In genomic region chr11:117109179-117109954, GRCm38 (mm10) we compare ENCODE assay signal across 8 mouse cellular contexts. TPM values are rescaled to one million over a fixed set of nuclear protein-coding genes. Genes with fewer than 3 reads are reported as not detected.
A peak's percentile ranks its signal among the peaks of the same experiment; 100 is the strongest.
DNase-seq lines count a peak whose midpoint lies in the region; ATAC-seq and TF ChIP-seq lines count a peak whose summit lies in the region.

No protein-coding gene starts in this region.

- ATAC-seq in cerebellum, adult (ENCODE audit: insufficient number of reproducible peaks, low FRiP score, low TSS enrichment), result no peak
- ATAC-seq in common myeloid progenitor, adult 5-6 weeks (replicated peaks; ENCODE audit: low read depth, poor library complexity, severe bottlenecking), result peak; percentile 57
- peak; percentile 53 for ATAC-seq in megakaryocyte progenitor cell, adult 5-6 weeks (replicated peaks; ENCODE audit: poor library complexity)

- peak overlapping the region; percentile 44 for H3K27ac ChIP-seq in left cerebral cortex, adult 2 months

- peak; percentile 36 for DNase-seq in cerebellum, adult 9-11 months
- DNase-seq in left cerebral cortex, adult 2 months (ENCODE audit: extremely low spot score in 1 of 2, low spot score in 2 of 2), result no peak
- no peak for DNase-seq in left cerebral cortex, postnatal 25 days (ENCODE audit: low spot score in 2 of 2)
- no peak for DNase-seq in thymus, postnatal 36 days
- no peak for DNase-seq in embryo, embryonic 10.5 days (ENCODE audit: low spot score)

- TF ChIP-seq CTCF in left cerebral cortex, adult 2 months (IDR thresholded peaks at IDR 0.05), result no peak

- intact Hi-C loops in left cerebral cortex, adult 2 months (cut with DNase I), result no loop called here
- intact Hi-C loops in left cerebral cortex, postnatal 25 days (cut with DNase I), result no loop called here

- H3K4me3 ChIP-seq in left cerebral cortex, adult 2 months, result no peak overlapping the region

RNA-seq across cellular contexts. Expression of gene Sec14l1, which starts 5.6 kb away (rescaled TPM):
- total RNA-seq in left cerebral cortex, adult 2 months (2021), result 100 to 1,000 TPM; 198 to 229 TPM
- total RNA-seq in left cerebral cortex, postnatal 25 days (2021), result 100 to 1,000 TPM; 174 to 208 TPM
- total RNA-seq in common myeloid progenitor, adult 5-6 weeks (2017), result 9.4 and 13.0 TPM in 2 replicates
- 9.8 and 11.7 TPM in 2 replicates for total RNA-seq in megakaryocyte progenitor cell, adult 5-6 weeks (2015)
- total RNA-seq in megakaryocyte progenitor cell, adult 5-6 weeks (2017), result 11.4 and 12.9 TPM in 2 replicates

Comparison
In these comparisons a context has a peak if more than half of its experiments do, and no peak if none do; other contexts are left out.
1. RNA of gene Sec14l1, which starts 5.6 kb away (total RNA-seq): 198 to 229 TPM in left cerebral cortex, adult 2 months and 174 to 208 TPM in left cerebral cortex, postnatal 25 days; 9.4 to 13.0 TPM in common myeloid progenitor, adult 5-6 weeks and 9.8 to 12.9 TPM in megakaryocyte progenitor cell, adult 5-6 weeks; every median in the first group is over 10 times any median in the second.